Mouse (Mus musculus) v-Abl transformed pro-B cells (cell line): ENCODE data around the gene 4930535I16Rik.

ENCODE experiments used
- in situ Hi-C, 2 experiments: fragments of 400-800 bp; cut with MboI; formaldehyde crosslinking; loops; one replicate each; pipeline ENCODE4 v1.15.1; 2025; ENCODE audit not compliant: unreplicated experiment in 2 of 2

Gene 4930535I16Rik

GRCm38 (mm10) chr4:123916748-123917547 lies 874 bp downstream of the 4930535I16Rik start, which contains the start of gene Rragc:
Gene Rragc (plus strand): TSS chr4:123917446.
- in situ Hi-C loops = loop anchor here in 1 of 2 experiments (10.0 to 25.0 kb wide), 2 partner anchors 172 to 630 kb away; no protein-coding TSS in a partner anchor

DNA sequence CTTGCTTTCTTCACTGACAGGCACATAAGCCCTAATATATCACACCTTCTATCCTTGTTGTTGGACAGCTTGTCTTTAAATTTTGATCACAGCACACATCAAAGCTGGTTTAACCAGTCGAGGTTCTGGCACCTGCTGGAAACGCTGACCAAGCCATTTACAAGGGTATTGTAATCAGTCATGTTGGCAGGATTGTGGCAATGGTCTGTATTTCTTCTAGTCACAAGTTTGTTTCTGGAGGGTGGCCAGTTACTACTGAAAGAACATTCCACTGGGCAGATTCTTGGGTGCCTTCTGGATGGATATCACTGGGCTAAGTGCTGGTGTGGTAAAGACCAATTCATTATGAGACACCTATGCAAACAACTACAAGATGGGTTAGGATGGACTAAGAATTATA lies 5.4 kb downstream of the 4930535I16Rik start:
- in situ Hi-C loops = loop anchor here (5.0 to 25.0 kb wide), 3 partner anchors 165 to 625 kb away; no protein-coding TSS in a partner anchor

DNA sequence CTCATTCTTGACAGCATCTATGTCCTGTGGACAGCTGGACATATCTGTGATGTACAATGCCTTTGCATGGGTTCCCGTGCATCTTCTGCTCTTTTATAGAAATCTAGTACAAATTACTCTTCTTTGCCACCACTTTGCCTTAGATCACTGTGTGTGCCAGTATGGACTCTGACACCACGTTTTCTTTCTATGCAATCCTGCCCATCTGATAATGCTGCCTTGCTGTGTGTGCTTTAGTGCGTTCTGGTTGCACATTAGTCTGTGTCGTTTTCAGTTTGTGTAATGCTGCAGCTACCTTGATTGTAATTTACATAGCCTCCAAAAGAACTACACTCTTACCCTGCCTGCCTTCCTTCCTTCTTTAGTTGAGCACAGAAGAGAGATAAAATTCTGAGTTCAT lies 6.3 kb downstream of the 4930535I16Rik start:
- in situ Hi-C loops = loop anchor here (5.0 to 25.0 kb wide), 3 partner anchors 164 to 624 kb away; no protein-coding TSS in a partner anchor

- in situ Hi-C loops = loop anchor here in 1 of 2 experiments (10.0 to 25.0 kb wide), 2 partner anchors 370 to 618 kb away; no protein-coding TSS in a partner anchor
Observed at GRCm38 (mm10) chr4:123905126-123905668, 12.6 kb downstream of the 4930535I16Rik start.

- in situ Hi-C loops = loop anchor here in 1 of 2 experiments (10.0 to 25.0 kb wide), 2 partner anchors 370 to 617 kb away; no protein-coding TSS in a partner anchor
Observed at GRCm38 (mm10) chr4:123904333-123905125, 13.3 kb downstream of the 4930535I16Rik start, which contains the start of gene Mycbp. Gene Mycbp (plus strand): TSS chr4:123904832.

DNA sequence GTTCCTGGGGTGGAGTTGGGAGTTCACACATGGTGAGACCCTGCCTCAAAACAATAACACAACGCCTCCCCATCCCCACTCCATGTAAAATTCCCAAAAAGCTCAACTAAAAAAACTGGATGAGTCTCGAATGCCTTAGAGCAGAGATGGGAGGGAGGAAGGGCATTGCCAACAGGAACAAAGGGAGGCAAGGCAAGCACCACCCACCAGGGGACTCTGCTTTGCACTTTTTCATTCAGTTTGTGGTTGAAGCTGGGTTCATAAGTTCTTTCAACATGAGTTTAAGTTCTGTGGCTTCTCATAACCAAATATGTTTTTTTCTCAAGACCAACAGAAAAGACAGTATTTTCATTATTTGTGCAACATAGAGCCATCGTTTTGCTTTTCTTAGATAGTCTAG lies 14.4 kb downstream of the 4930535I16Rik start:
- in situ Hi-C loops = loop anchor here in 1 of 2 experiments (10.0 to 25.0 kb wide), 2 partner anchors 369 to 616 kb away; no protein-coding TSS in a partner anchor

GRCm38 (mm10) chr4:123898696-123899095 lies 19.1 kb downstream of the 4930535I16Rik start:
- in situ Hi-C loops = loop anchor here (10.0 kb wide), 2 partner anchors 264 to 294 kb away; no protein-coding TSS in a partner anchor

- in situ Hi-C loops = loop anchor here (10.0 kb wide), 2 partner anchors 259 to 289 kb away; no protein-coding TSS in a partner anchor
Observed at GRCm38 (mm10) chr4:123894295-123894694, 23.5 kb downstream of the 4930535I16Rik start.

GRCm38 (mm10) chr4:123893726-123894125 lies 24.1 kb downstream of the 4930535I16Rik start:
- in situ Hi-C loops = loop anchor here (10.0 kb wide), 2 partner anchors 259 to 289 kb away; no protein-coding TSS in a partner anchor
